Mouse (Mus musculus): ENCODE results near the gene Wdr34.

- no peak for TF ChIP-seq CTCF (IDR thresholded peaks at IDR 0.05; ENCODE audit: low read depth, low read length)
- no peak for TF ChIP-seq POLR2AphosphoS5 (IDR thresholded peaks at IDR 0.05; ENCODE audit: insufficient replicate concordance, low read depth, low read length)
- no peak for TF ChIP-seq TAL1 (conservative IDR thresholded peaks at IDR 0.05; ENCODE audit: low read depth, low read length)
- TF ChIP-seq GATA1 (IDR thresholded peaks at IDR 0.05; ENCODE audit: borderline replicate concordance, low read length): no peak
Observed at GRCm38 (mm10) chr2:30067962-30068361, 19.3 kb upstream of the Wdr34 start.
